Mouse (Mus musculus): ENCODE measurements around the gene Aplp1.

GRCm38 (mm10) chr7:30408639-30409038 lies 36.7 kb downstream of the Aplp1 start:
- TF ChIP-seq CTCF (IDR thresholded peaks at IDR 0.05; ENCODE audit: control insufficient read depth, insufficient read depth, low read length) (no peak), POLR2A (IDR thresholded peaks at IDR 0.05; ENCODE audit: borderline replicate concordance, control insufficient read depth, low read depth, low read length) (no peak)
